Mouse (Mus musculus) neural tube, embryonic 14.5 days (tissue): ENCODE measurements around the gene Fgfr2. TPM values are rescaled to one million over a fixed set of nuclear protein-coding genes. Genes with fewer than 3 reads are reported as not detected.

Experiments used
- ATAC-seq: fragments of 200-750 bp; cut with Nextera tagmentation; 2 replicates; pipeline ENCODE4 v1.8.0; 2017; ENCODE audit warnings: low read depth, mild to moderate bottlenecking, moderate TSS enrichment, moderate library complexity
- H3K27ac ChIP-seq: fragments of 300-500 bp; sonication (generic); 2 replicates; pipeline ENCODE4 v1.5.1; 2014; ENCODE audit warnings: low read depth, mild to moderate bottlenecking, control low read depth, low read length, moderate library complexity, mixed read lengths
- H3K27me3 ChIP-seq: fragments of 300-500 bp; sonication (generic); 2 replicates; pipeline ENCODE4 v1.6.1; 2014; ENCODE audit warnings: low read length; ENCODE audit not compliant: control insufficient read depth, insufficient read depth
- H3K36me3 ChIP-seq: fragments of 300-500 bp; sonication (generic); 2 replicates; pipeline ENCODE4 v1.6.1; 2014; ENCODE audit warnings: low read length, mixed read lengths; ENCODE audit not compliant: control insufficient read depth, insufficient read depth
- H3K4me1 ChIP-seq: fragments of 300-500 bp; sonication (generic); 2 replicates; pipeline ENCODE4 v1.6.1; 2014; ENCODE audit warnings: low read length; ENCODE audit not compliant: control insufficient read depth, insufficient read depth
- H3K4me2 ChIP-seq: fragments of 300-500 bp; sonication (generic); 2 replicates; pipeline ENCODE4 v1.6.1; 2014; ENCODE audit warnings: mild to moderate bottlenecking, low read depth, low read length, control low read depth
- H3K4me3 ChIP-seq: fragments of 300-500 bp; sonication (generic); 2 replicates; pipeline ENCODE4 v1.5.1; 2014; ENCODE audit warnings: low read depth, low read length, control low read depth, mixed read lengths
- H3K9ac ChIP-seq: fragments of 300-500 bp; sonication (generic); replicated peaks from 2 replicates; pipeline ENCODE4 v1.6.1; 2014; ENCODE audit warnings: low read depth, mild to moderate bottlenecking, control low read depth, low read length, mixed read lengths
- H3K9me3 ChIP-seq: fragments of 300-500 bp; sonication (generic); 2 replicates; pipeline ENCODE4 v1.6.1; 2016; ENCODE audit warnings: low read length; ENCODE audit not compliant: control insufficient read depth
- WGBS: fragments of 180-500 bp; shearing (Covaris S2); extraction: QIAGEN DNeasy Blood & Tissue Kit; methylation state at CpG from one replicate; pipeline ENCODE4 v1.1.7; 2014; 5-methylcytosine and 5-hydroxymethylcytosine counted together
- polyA plus RNA-seq: library from polyadenylated mRNA; unstranded; fragments of >200 nt; fragmentation: Nextera tagmentation; extraction: Ambion mirVana; gene quantifications from 2 replicates; pipeline ENCODE4 v1.2.1, GENCODE M21; 2014

The Fgfr2 gene
- polyA plus RNA-seq, 1 experiment from 2014 or later, result 28.1 TPM

- Histone ChIP-seq H3K4me3 (no peak overlapping the region), H3K9ac (no peak overlapping the region), H3K9me3 (no peaks in the 10 kb centered on the region), H3K27ac (no peak overlapping the region), H3K27me3 (no peaks in the 10 kb centered on the region), H3K4me2 (no peak overlapping the region), H3K36me3 (no peaks in the 10 kb centered on the region), H3K4me1 (no peaks in the 10 kb centered on the region)
- WGBS, result 82% methylated on average over 4 of the region's 4 CpGs
- no peak for ATAC-seq
These were observed 2322.5 kb downstream of the Fgfr2 start for GRCm38 (mm10) chr7:130800681-130801080.

GRCm38 (mm10) chr7:130799418-130799817 is 2323.7 kb downstream of the Fgfr2 start:
- Histone ChIP-seq H3K4me1 (no peaks in the 10 kb centered on the region), H3K27ac (no peak overlapping the region), H3K9me3 (no peaks in the 10 kb centered on the region), H3K36me3 (no peaks in the 10 kb centered on the region), H3K4me3 (no peak overlapping the region), H3K4me2 (no peak overlapping the region), H3K9ac (no peak overlapping the region), H3K27me3 (no peaks in the 10 kb centered on the region)
- WGBS, result 88% methylated on average over 10 of the region's 10 CpGs
- no peak for ATAC-seq

- no peak for ATAC-seq
- H3K4me1 ChIP-seq, result no peaks in the 10 kb centered on the region
- 90% methylated on average over 6 of the region's 6 CpGs for WGBS
These were observed 2325.6 kb downstream of the Fgfr2 start for GRCm38 (mm10) chr7:130797524-130797923.

GRCm38 (mm10) chr7:130796786-130797185 is 2326.4 kb downstream of the Fgfr2 start:
- 67% methylated on average over 8 of the region's 8 CpGs for WGBS
- no peak overlapping the region for H3K4me3 ChIP-seq
- no peak overlapping the region for H3K27ac ChIP-seq
- H3K36me3 ChIP-seq, result no peaks in the 10 kb centered on the region
- ATAC-seq, result no peak
- no peaks in the 10 kb centered on the region for H3K4me1 ChIP-seq
- H3K27me3 ChIP-seq, result no peaks in the 10 kb centered on the region
- H3K9me3 ChIP-seq, result no peaks in the 10 kb centered on the region
- H3K9ac ChIP-seq, result no peak overlapping the region
- H3K4me2 ChIP-seq, result no peak overlapping the region

More at GRCm38 (mm10) chr7:130797524-130797923, 2325.6 kb downstream of the Fgfr2 start:
- H3K4me3 ChIP-seq, result no peak overlapping the region
- H3K9ac ChIP-seq, result no peak overlapping the region
- no peak overlapping the region for H3K27ac ChIP-seq
- no peak overlapping the region for H3K4me2 ChIP-seq
- no peaks in the 10 kb centered on the region for H3K9me3 ChIP-seq
- no peaks in the 10 kb centered on the region for H3K36me3 ChIP-seq
- no peaks in the 10 kb centered on the region for H3K27me3 ChIP-seq

GRCm38 (mm10) chr7:130793671-130794070 is 2329.5 kb downstream of the Fgfr2 start:
- Histone ChIP-seq H3K9ac (no peak overlapping the region), H3K27me3 (no peaks in the 10 kb centered on the region), H3K36me3 (no peaks in the 10 kb centered on the region), H3K4me1 (no peaks in the 10 kb centered on the region), H3K4me2 (no peak overlapping the region), H3K9me3 (no peaks in the 10 kb centered on the region), H3K4me3 (no peak overlapping the region), H3K27ac (no peak overlapping the region)
- 87% methylated on average over 9 of the region's 9 CpGs for WGBS
- ATAC-seq, result no peak

GRCm38 (mm10) chr7:130789456-130789855 is 2333.7 kb downstream of the Fgfr2 start:
- no peak for ATAC-seq
- no peak overlapping the region for H3K27ac ChIP-seq
- no peak overlapping the region for H3K4me3 ChIP-seq
- H3K36me3 ChIP-seq, result no peaks in the 10 kb centered on the region
- no peaks in the 10 kb centered on the region for H3K27me3 ChIP-seq
- no peak overlapping the region for H3K9ac ChIP-seq
- no peaks in the 10 kb centered on the region for H3K4me1 ChIP-seq
- no peak overlapping the region for H3K4me2 ChIP-seq
- WGBS, result 86% methylated on average over 7 of the region's 7 CpGs
- H3K9me3 ChIP-seq, result no peaks in the 10 kb centered on the region

GRCm38 (mm10) chr7:130788950-130789349 is 2334.2 kb downstream of the Fgfr2 start:
- no peaks in the 10 kb centered on the region for H3K9me3 ChIP-seq
- WGBS, result 83% methylated on average over 3 of the region's 3 CpGs

GRCm38 (mm10) chr7:130787537-130787936 is 2335.6 kb downstream of the Fgfr2 start:
- Histone ChIP-seq H3K9ac (no peak overlapping the region), H3K36me3 (no peaks in the 10 kb centered on the region), H3K4me2 (no peak overlapping the region), H3K9me3 (no peaks in the 10 kb centered on the region), H3K4me3 (no peak overlapping the region), H3K4me1 (no peaks in the 10 kb centered on the region), H3K27ac (no peak overlapping the region), H3K27me3 (no peaks in the 10 kb centered on the region)
- no peak for ATAC-seq
- WGBS, result 98% methylated on average over 4 of the region's 4 CpGs

More at GRCm38 (mm10) chr7:130788950-130789349, 2334.2 kb downstream of the Fgfr2 start:
- H3K36me3 ChIP-seq, result no peaks in the 10 kb centered on the region
- H3K27ac ChIP-seq, result no peak overlapping the region
- no peaks in the 10 kb centered on the region for H3K4me1 ChIP-seq
- ATAC-seq, result no peak
- no peak overlapping the region for H3K9ac ChIP-seq
- no peak overlapping the region for H3K4me3 ChIP-seq
- H3K4me2 ChIP-seq, result no peak overlapping the region
- no peaks in the 10 kb centered on the region for H3K27me3 ChIP-seq

- 86% methylated on average over 5 of the region's 5 CpGs for WGBS
- Histone ChIP-seq H3K9ac (no peak overlapping the region), H3K27me3 (no peaks in the 10 kb centered on the region), H3K9me3 (no peaks in the 10 kb centered on the region), H3K4me3 (no peak overlapping the region), H3K27ac (no peak overlapping the region), H3K36me3 (no peaks in the 10 kb centered on the region), H3K4me1 (no peaks in the 10 kb centered on the region), H3K4me2 (no peak overlapping the region)
- ATAC-seq, result no peak
These were observed 2336.4 kb downstream of the Fgfr2 start for GRCm38 (mm10) chr7:130786708-130787107.
